Mouse (Mus musculus): ENCODE measurements around the gene Atoh8. TPM values are rescaled to one million over a fixed set of nuclear protein-coding genes. Genes with fewer than 3 reads are reported as not detected.

Gene Atoh8
- polyA plus RNA-seq, 1 experiment = 7.4 TPM

GRCm38 (mm10) chr6:72190577-72190976 lies 44.8 kb downstream of the Atoh8 start:
- no peak for DNase-seq (ENCODE audit: low read depth)

- DNase-seq (ENCODE audit: low read depth) = no peak
These were observed 45.3 kb downstream of the Atoh8 start for GRCm38 (mm10) chr6:72190120-72190519.

GRCm38 (mm10) chr6:72189061-72189863 lies 46.1 kb downstream of the Atoh8 start:
- no peak for DNase-seq (ENCODE audit: low read depth)

DNA sequence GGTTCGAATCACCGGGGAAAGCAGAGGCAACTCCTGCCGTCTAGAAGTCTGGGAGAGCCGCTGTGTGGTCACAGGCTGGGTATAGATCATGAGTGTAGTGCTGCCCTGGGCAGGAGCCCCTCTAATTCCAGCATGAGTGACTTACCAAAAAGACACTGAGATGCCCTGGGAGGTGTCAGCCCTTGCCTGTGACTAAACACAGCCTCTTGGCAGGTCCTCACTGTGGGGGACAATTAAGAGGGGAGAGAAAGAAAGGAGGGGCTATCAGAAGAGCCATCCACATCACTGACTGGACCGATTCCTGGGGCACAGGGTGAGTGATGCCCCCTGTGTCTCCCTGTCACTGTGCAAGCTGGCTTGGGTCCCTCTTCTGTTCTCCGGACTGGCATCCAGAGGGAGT lies 48.6 kb downstream of the Atoh8 start:
- DNase-seq (ENCODE audit: low read depth) = no peak

DNA sequence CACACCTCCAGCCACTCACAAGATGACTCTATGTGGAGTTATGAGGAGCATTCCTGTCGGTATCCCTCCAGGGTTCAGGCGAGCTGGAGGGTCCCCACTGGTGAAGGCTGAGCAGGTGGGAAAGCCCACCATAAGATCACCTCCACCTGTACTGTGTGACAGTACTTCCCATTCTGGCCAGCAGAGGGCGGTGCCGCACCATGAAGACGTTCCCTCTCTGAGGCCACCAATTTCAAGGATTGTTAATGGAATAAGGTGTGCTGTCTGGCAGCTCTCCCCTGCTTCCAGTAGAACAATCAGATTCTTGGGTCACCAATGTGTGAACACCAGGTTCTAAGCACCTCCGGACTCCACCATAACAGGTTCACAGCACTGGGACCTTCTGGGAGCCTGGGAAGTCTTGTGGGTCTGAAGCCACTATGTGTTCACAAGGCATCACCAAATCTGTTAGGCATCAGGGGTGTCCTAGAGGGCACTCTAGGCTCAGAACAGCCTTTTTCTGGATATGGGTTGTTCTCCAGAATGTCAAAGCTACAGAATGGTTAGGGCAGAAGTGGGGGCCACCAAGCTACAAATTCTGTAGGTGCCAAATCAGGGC lies 49.4 kb downstream of the Atoh8 start:
- no peak for DNase-seq (ENCODE audit: low read depth)

DNA sequence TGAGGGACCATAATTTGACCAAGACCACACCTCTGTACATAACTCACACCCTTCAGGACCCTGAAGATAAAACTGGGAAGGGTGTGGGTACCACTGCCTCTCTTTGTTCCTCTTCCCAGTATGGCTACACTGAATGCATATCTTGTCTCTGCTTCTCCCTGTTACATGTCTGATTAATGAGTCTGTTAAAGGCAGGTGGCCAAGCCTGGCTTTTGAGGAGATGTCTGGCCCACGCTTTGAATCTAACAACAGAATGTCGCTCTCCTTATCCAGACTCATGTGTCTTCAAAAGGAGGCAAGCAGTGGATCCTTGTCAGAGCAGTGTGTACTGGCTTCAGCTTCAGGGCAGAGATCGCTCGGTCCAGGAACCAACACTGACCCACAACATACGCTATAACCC lies 50.8 kb downstream of the Atoh8 start:
- DNase-seq (ENCODE audit: low read depth) = no peak

GRCm38 (mm10) chr6:72179562-72180502 lies 55.5 kb downstream of the Atoh8 start:
- no peak for DNase-seq (ENCODE audit: low read depth)

DNA sequence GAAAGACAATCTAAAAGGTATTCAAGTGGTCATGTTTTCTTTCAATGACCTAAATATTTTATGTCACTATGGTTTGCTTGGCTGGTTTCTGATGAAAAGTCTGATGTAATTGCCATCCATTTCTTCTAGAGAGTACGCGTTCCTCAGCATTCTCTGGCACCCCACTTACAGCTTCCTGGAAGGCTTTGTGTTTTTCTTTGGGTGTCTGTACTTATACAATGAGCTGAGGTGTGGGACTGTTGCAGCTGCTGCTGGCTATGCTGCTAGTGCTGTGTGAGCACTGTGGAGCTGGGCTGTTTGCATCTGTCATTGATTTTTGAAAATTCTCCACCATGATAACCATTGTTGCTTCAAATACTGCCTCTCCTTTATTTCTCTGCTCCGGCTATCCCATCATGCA lies 56.4 kb downstream of the Atoh8 start:
- DNase-seq (ENCODE audit: low read depth) = no peak

DNA sequence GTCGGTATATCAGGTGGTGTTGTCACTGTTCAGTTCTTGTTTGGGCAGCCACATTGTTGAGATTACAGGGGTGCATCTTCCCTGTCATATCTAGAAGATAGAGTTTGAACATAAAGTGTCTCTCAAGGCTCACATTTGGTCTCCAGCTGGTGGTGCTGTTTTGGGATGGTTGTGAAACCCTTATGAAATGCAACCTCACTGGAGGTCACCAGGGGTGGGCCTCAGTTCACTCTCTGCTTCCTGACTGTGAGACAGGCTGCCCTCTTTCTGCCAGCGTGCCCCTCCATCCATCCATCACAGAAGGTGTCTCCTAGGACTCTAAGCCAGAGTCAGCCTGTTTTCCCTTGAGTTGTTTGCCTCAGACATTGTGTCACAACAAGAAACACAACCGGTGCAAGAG lies 58.0 kb downstream of the Atoh8 start:
- DNase-seq (ENCODE audit: low read depth) = no peak

DNA sequence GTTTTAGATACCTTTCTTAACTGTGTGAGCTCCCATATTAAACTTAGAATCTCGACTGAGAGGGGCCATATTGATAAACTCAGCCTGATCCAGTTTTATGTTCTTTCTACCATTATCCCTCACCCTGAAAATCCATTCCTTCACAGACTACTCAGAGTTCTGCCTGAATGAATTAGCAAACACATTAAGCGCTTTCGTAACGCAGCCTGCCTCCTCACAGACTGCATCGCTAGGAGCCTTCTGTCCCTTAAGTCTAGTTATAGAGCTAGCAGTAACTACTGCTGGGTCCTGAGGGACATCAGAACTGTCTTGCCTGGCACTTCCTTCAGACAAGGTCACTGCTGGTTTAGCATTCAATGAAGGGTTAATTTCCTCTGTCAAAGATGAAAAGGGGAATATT lies 59.4 kb downstream of the Atoh8 start:
- no peak for DNase-seq (ENCODE audit: low read depth)

DNA sequence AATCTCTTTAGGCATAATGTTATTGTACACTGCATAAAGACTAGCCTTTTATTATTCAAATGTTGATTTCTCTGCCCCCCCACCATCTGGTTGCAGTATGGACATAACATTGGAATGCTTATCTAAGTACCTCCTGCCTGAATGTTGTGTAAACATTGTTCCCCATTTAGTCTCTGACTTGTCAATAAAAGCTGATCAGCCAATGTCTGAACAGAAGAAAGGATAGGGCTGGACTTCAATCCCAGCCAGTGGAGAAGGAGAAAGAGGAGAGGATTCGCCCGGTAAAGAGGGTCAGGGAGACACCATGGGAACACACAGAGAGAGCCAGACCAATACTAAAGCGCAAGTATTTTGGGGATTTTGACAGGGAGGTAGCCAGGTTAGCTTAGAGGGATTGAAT lies 60.0 kb downstream of the Atoh8 start:
- no peak for DNase-seq (ENCODE audit: low read depth)

- no peak for DNase-seq (ENCODE audit: low read depth)
These were observed 62.0 kb downstream of the Atoh8 start for GRCm38 (mm10) chr6:72173350-72173749.

DNA sequence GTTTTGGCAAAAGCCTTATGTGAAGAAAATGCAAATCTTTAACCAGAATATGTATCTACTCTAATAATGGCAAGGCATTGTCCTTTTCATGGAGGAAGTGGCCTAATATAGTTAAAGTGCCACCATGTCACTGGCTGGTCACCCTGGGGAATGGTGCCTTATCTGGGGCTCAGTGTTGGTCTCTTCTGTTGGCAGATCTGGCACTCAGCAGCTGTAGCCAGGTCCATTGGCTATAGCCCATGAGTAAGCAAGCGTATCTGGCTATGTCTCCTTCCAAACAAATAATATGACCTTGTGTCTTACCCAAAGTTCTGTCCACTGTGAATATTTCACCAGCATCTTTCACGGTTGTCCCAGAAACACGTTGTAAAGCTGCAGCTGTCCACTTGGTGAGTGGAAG lies 64.0 kb downstream of the Atoh8 start:
- DNase-seq (ENCODE audit: low read depth) = no peak

DNA sequence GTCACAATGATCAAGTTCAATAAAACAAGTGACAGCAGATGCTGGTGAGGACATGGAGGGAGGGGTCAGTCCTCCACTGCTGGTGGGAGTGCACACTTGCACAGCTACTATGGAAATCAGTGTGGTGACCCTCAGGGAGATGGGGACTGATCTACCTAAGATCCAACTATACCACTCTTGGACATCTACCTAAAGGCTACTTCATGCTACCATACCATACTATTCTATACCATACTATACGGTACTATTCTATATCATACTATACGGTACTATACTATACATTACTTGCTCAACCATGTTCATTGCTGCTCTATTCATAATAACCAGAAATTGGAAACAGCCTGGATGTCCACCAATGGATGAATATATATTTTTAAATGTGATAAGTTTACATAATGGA lies 69.5 kb downstream of the Atoh8 start:
- no peak for DNase-seq (ENCODE audit: low read depth)

GRCm38 (mm10) chr6:72164321-72165275 lies 70.8 kb downstream of the Atoh8 start:
- DNase-seq (ENCODE audit: low read depth) = no peak

DNA sequence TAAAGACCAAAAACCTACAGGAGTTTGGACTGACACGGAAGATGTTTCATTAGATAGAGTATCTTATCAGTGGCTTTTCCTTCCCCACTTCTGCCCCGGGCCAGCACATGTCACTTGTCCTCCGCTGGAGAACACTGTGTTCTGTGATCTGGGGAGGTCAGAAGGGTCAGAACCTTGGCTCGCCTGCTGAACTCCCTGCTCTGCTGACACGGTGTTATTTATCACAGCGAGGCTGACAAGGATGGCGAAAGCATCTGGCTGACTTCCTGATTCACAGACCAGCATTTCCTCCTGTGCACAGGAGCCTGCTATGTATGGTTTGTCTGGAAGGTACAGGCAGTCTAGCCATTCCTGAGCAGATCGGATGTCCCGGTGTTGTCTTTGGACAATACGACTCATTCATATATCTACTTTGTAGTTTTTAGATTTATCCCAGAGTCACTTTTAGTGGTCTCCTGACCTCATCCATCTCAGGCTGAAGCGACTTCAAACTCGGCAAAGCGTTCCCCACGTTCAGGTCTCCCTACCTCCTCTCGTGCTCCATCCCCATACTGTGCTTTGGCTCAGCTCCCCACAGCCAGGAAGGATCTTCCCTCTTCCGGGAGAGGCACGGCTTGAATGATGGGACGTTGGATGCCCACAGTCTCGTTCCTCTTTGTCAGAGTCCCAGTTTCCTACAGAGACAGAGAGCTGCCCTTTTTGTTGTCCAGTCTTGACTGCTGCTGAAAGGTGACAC lies 73.1 kb downstream of the Atoh8 start:
- no peak for DNase-seq (ENCODE audit: low read depth)

- DNase-seq (ENCODE audit: low read depth) = no peak
These were observed 73.6 kb downstream of the Atoh8 start for GRCm38 (mm10) chr6:72161751-72162150.

DNA sequence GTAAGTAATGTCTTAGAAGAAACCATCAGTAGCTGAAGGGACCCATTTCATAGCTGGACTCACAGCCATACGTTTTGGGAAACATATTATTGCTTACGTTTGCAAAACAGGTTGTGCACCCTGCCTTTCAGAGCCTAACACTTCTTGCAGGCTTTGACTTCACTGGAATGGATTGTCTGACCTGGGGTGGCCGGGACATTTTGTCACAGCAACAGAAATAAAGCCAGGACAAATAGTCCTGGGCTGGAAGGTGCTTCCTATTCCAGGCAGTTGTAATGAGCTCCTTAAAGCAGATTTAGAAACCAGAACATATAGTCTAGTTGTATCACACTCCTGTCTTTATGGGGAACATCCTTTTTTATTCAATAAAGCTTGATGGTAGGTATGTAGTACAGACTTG lies 74.4 kb downstream of the Atoh8 start:
- no peak for DNase-seq (ENCODE audit: low read depth)

DNA sequence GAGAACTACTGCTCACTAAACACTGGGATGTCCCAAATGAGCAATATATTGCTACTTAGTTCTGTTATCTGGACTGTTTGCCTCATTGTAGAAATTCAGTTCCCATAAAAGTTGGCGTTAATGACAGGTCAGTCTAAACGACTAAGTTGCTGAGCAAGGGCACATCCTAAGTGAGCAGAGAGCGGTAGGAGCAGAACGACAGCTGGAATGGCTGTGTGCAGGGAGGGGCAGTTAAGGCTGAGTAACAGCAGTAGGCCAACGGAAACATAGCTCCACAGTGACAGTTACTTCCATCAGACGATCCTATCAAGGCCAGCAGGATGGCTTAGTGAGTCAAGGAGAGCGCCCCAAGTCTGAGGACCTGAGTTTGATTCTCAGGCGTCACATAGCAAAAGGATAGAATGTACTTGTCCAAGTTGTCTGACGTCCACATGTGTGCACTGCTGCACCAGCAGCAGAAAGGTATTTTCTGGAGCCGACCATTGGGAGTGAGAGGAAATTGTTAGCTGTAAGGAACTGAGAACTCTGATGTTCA lies 75.4 kb downstream of the Atoh8 start:
- DNase-seq (ENCODE audit: low read depth) = no peak

Data from gonadal fat pad, adult 2 months (tissue).